Mouse (Mus musculus): ENCODE data around the gene Vwa3b. TPM values are rescaled to one million over a fixed set of nuclear protein-coding genes. Genes with fewer than 3 reads are reported as not detected.
A peak's percentile ranks its signal among the peaks of the same experiment; 100 is the strongest.

Gene Vwa3b
- polyA plus RNA-seq, 1 experiment = 0.42 TPM

DNA sequence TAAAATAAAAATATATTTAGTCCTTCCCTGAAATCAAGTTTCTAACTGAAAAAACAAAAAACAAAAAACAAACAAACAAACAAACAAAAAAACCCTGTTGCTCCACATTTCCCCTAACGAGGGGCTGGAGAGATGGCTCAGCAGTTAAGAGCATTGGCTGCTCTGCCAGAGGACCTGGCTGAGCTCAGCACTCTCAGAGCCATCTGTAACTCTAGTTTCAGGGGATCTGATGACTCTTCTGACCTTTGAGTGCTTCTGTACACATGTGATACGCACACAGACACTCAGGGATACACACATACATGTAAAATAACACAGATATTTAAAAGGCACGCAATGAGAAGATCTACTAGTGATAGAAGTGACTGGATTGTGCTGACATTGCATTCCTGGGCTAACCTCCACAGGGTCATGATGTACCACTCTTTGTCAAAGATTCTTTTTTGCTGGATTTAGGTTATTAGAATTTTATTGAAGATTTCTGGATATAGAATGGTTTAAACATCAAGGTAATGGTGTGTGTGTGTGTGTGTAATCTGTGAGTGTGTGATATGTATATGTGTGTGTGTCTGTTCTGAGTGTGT lies 14.7 kb upstream of the Vwa3b start:
- no peak for DNase-seq (ENCODE audit: low read depth)

GRCm38 (mm10) chr1:37013006-37013405 lies 13.4 kb upstream of the Vwa3b start:
- no peak for DNase-seq (ENCODE audit: low read depth)

DNA sequence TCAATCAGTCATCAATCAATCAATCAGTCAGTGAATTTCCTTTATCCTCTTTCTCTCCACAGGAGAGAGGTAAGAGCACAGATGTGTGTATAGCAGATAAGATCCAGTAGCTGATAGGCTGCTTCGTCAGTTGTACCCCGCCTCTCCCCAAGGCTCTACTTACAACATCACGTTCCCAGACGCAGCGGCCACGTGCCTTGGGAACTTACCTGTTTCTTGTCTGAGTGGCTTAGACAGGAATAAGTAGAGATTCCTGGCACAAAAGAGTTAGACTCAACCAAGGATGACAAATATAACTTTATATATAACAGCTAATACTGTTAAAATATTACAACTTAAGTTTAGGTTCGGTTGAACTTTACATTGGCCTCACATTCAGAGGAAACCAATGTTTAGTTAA lies 12.7 kb upstream of the Vwa3b start:
- DNase-seq (ENCODE audit: low read depth) = no peak

DNA sequence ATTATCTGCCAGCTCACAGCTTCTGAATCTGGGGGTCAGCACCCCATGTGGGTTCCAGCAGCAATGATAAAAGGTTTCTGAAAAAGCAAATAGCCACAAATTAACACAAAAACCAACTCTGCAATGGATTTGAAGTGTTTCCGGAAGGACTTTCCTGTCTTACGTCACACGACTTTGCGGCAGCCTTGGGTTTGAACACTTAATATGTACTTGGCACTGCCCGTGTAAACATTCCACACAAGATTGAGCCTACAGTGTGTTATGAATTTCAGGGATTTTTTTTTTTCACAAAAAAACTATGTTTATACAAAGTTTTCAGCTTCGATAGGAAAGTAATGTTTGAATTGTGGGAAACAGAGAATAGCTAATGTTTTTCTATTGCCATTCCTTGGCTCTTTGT lies 7.4 kb upstream of the Vwa3b start:
- DNase-seq (ENCODE audit: low read depth) = no peak

DNA sequence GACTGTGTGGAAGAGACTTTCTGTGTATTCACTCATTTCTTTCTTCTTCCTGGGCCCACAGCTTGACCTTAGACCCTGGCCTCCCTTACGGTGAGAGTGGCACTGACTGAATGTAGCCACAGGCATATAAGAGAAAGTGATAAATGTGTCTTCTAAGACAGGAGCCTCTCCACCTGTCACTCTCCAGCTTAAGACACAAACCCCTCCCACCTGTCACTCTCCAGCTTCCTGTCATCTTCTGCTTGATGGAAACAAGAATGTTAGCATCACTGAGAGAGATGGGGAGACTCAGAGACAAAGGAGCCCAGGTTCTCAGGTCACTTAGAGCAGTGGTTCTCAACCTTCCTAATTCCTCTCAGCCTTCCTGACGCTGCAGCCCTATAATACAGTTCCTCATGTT lies 3.7 kb upstream of the Vwa3b start:
- no peak for DNase-seq (ENCODE audit: low read depth)

GRCm38 (mm10) chr1:37024736-37025135 lies 1.7 kb upstream of the Vwa3b start:
- no peak for DNase-seq (ENCODE audit: low read depth)

DNA sequence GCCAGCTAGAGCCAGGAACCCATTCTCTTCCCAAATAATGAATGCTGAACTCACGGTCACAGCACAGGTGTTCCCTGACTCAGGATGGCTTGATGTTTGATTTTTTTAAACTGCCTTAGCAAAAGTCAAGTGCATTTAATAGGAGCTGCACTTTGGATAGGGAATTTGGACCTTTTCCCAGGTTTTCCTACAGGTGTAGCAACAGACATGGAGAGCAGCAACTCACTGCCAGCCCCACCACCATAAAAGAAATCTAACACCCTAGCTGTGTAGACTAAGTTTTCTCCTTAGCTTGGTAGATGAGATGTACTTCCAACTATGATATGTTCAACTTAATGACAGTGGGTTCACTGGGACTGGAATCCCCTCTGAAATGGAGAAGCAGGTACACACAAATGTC lies 1.0 kb upstream of the Vwa3b start:
- no peak for DNase-seq (ENCODE audit: low read depth)

DNA sequence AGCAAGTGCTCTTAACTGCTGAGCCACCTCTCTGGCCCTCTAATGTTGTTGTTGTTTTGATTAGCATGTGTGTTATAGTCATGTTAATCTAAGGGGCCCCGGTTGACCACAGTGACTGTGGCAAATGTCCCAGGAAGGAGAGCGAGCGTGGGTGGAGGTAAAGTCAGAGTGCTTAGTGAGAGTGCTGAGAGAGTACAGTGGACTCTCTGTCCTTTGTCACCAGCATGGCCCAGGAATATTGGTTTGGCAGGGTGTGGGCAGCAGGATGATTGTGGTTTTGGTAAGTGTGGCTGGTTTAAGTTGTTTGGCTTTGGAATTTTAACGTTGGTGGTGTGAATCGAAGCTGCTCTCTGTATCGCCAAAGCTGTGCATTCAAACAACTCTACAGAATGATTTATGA lies 470 bp downstream of the Vwa3b start:
- no peak for DNase-seq (ENCODE audit: low read depth)

DNA sequence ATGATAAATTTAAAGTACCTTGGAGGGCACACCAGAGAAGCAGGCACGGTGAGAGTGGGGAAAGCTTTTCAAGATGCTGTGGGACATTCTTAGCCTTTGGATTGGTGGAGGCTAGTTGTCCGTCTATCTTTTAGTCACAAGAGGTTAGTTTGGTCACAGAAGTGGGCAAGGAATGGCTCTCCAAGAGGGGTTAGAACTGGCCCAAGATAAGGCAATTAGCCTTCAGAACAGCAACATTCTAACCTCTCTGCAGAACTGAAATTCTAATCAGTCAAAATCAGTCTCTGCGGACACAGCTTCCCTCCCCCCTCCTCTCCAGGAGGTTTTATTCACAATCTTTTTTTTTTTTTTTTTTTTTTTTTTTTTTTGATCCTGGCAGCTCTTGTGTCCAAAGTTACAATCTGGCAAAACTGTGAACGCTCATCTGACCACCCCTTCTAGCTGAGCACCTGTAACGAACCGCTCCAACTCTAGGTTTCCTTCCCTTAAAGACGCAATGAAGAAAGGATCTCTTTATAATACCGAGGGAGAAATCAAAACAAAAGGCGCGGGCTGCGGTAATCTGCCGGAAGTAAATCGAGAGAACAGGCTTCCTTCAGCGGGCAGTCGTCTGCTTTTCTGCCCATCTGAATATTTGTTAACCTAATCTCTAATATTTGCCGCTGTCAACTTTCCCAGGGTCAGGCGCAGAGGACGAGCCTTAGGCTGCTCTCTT lies 2.2 kb downstream of the Vwa3b start:
- no peak for DNase-seq (ENCODE audit: low read depth)

- no peak for DNase-seq (ENCODE audit: low read depth)
Measured at GRCm38 (mm10) chr1:37029154-37029907, 2.9 kb downstream of the Vwa3b start.

GRCm38 (mm10) chr1:37029942-37030341 lies 3.5 kb downstream of the Vwa3b start:
- no peak for DNase-seq (ENCODE audit: low read depth)

DNA sequence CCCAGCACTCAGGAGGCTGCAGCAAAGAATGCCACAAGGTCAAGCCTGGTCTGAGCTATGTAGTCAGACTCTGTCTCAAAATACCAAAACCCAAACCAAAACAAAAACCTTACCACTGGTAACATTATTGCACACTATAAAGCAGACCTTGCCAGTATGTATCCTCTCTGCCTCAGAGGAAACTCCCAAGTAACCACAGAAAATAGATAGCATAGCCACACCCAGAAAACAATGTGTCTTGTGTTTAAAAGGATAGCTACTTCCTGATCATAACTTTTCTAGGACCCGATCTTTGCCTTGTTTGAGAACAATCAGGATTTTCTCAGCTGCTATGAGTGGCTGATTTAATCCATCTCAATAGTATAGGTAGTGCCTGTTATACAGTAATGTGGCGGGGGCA lies 4.3 kb downstream of the Vwa3b start:
- DNase-seq (ENCODE audit: low read depth) = no peak

DNA sequence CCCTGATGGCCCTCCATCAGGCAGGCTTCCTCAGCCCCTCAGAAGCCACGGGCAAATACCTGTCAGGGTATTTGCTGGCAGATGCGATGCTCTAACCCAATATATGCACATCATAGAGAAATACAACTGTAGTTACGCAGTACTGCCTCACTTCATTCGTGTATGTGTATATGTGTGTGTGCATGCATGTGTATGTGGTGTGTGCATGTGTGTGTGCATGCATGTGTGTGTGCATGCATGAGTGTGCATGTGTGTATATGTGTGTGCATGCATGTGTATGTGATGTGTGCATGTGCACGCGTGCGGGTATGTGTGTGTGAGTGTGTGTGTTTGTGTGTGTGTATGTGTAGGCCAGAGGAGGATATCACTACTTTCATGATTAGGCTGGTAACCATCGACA lies 9.5 kb downstream of the Vwa3b start:
- no peak for DNase-seq (ENCODE audit: low read depth)

GRCm38 (mm10) chr1:37041126-37041525 lies 14.7 kb downstream of the Vwa3b start:
- no peak for DNase-seq (ENCODE audit: low read depth)

DNA sequence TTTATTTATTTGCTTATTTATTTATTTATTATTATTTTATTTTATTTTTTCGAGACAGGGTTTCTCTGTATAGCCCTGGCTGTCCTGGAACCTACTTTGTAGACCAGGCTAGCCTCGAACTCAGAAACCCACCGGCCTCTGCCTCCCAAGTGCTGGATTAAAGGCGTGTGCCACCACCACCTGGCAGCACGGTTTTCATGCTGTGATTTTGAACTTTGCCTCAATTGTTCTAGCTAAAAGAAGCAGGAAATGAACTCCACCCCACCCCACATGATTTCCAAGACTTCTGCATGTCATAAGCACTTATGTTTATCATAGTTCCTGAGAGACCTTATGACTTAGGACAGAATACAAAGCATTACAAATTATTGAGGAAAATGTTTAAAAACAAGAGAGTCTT lies 15.5 kb downstream of the Vwa3b start:
- DNase-seq (ENCODE audit: low read depth) = no peak

GRCm38 (mm10) chr1:37042769-37043168 lies 16.4 kb downstream of the Vwa3b start:
- DNase-seq (ENCODE audit: low read depth) = no peak

- no peak for DNase-seq (ENCODE audit: low read depth)
Measured at GRCm38 (mm10) chr1:37043196-37043595, 16.8 kb downstream of the Vwa3b start.

- no peak for DNase-seq (ENCODE audit: low read depth)
Measured at GRCm38 (mm10) chr1:37045472-37045871, 19.1 kb downstream of the Vwa3b start.

DNA sequence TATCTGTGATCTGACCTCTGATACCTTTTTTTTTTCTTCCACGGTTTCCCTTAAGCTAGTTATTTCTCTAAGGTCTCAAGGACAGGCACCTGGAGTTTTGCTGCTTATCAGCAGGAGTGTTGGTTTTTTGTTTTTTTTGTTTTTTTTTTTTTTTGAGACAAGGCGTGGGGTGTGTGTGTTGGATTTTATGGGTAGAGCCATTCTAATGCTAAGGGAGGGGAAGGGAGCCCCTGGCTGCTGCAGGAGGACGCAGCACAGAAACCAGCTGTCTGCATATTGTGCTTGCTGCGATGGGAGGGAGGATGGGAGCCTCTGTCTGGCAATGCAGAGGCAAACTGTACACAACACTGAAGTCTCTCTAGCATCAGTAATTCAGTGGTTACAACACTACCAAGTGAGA lies 22.8 kb downstream of the Vwa3b start:
- DNase-seq (ENCODE audit: low read depth) = no peak

GRCm38 (mm10) chr1:37053691-37054090 lies 27.3 kb downstream of the Vwa3b start:
- DNase-seq (ENCODE audit: low read depth) = no peak

GRCm38 (mm10) chr1:37056831-37057561 lies 30.6 kb downstream of the Vwa3b start:
- DNase-seq (ENCODE audit: low read depth) = peak; percentile 22

DNA sequence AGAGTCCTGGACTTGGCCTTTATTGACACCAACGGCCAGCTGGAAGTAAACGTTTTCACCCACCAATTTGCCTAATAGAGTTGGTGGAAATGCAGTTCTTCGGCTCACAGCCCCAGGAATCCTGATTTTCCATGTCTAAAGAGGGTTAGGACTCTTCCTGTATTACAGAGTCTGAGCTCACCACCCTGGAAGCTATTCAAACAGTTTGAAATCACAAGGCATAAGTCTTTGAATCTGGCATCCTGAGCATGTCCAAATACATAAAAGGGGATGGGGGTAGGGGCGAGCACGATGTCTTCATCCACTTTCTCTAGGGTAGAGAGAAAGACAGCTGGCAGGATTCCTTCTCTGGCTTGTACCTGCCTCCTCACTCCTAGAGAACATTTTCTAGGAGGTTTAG lies 34.5 kb downstream of the Vwa3b start:
- no peak for DNase-seq (ENCODE audit: low read depth)
